Mouse (Mus musculus) liver, embryonic 13.5 days (tissue): ENCODE results near the gene Chn2. TPM values are rescaled to one million over a fixed set of nuclear protein-coding genes. Genes with fewer than 3 reads are reported as not detected.
A peak's percentile ranks its signal among the peaks of the same experiment; 100 is the strongest.

Source experiments
- ATAC-seq: fragments of 200-750 bp; cut with Nextera tagmentation; 2 replicates; pipeline ENCODE4 v1.8.0; 2017; ENCODE audit warnings: low read depth, mild to moderate bottlenecking, moderate number of reproducible peaks, moderate library complexity
- DNase-seq: peaks from one replicate; pipeline ENCODE4 v3.0.0; 2022
- H3K27ac ChIP-seq: fragments of 300-500 bp; sonication (generic); 2 replicates; pipeline ENCODE4 v1.5.1; 2015; ENCODE audit warnings: moderate library complexity, mild to moderate bottlenecking, inconsistent platforms
- H3K27me3 ChIP-seq: fragments of 300-500 bp; sonication (generic); 2 replicates; pipeline ENCODE4 v1.6.1; 2015; ENCODE audit warnings: mild to moderate bottlenecking, inconsistent platforms
- H3K36me3 ChIP-seq: fragments of 300-500 bp; sonication (generic); 2 replicates; pipeline ENCODE4 v1.6.1; 2015; ENCODE audit warnings: mild to moderate bottlenecking, inconsistent platforms
- H3K4me1 ChIP-seq: fragments of 300-500 bp; sonication (generic); replicated peaks from 2 replicates; pipeline ENCODE4 v1.6.1; 2015; ENCODE audit warnings: inconsistent platforms
- H3K4me2 ChIP-seq: fragments of 300-500 bp; sonication (generic); 2 replicates; pipeline ENCODE4 v1.6.1; 2015; ENCODE audit warnings: inconsistent platforms, mild to moderate bottlenecking, moderate library complexity
- H3K4me3 ChIP-seq: fragments of 300-500 bp; sonication (generic); replicated peaks from 2 replicates; pipeline ENCODE4 v1.5.1; 2015; ENCODE audit warnings: mild to moderate bottlenecking, inconsistent platforms
- H3K9ac ChIP-seq: fragments of 300-500 bp; sonication (generic); 2 replicates; pipeline ENCODE4 v1.6.1; 2015; ENCODE audit warnings: mild to moderate bottlenecking, inconsistent platforms
- H3K9me3 ChIP-seq: fragments of 300-500 bp; sonication (generic); replicated peaks from 2 replicates; pipeline ENCODE4 v1.6.1; 2016; ENCODE audit warnings: inconsistent platforms
- WGBS: fragments of 180-500 bp; shearing (Covaris S2); methylation state at CpG from one replicate; pipeline ENCODE4 v1.1.7; 2015; ENCODE audit not compliant: insufficient replicate concordance; 5-methylcytosine and 5-hydroxymethylcytosine counted together
- polyA plus RNA-seq: library from polyadenylated mRNA; unstranded; fragments of >200 nt; fragmentation: Nextera tagmentation; extraction: Ambion mirVana; gene quantifications from 2 replicates; pipeline ENCODE4 v1.2.1, GENCODE M21; 2015

Chn2 gene
- polyA plus RNA-seq, 1 experiment from 2014 or later, result 3.3 TPM

- H3K27me3 ChIP-seq, result no peaks in the 10 kb centered on the region
- no peak overlapping the region for H3K4me3 ChIP-seq
- 78% methylated on average over 9 of the region's 9 CpGs for WGBS
- ATAC-seq (no peak), DNase-seq (no peak)
- H3K27ac ChIP-seq, result no peak overlapping the region
- H3K36me3 ChIP-seq, result no peaks in the 10 kb centered on the region
- no peak overlapping the region for H3K9ac ChIP-seq
- H3K4me2 ChIP-seq, result no peak overlapping the region
- H3K9me3 ChIP-seq, result no peaks in the 10 kb centered on the region
- no peaks in the 10 kb centered on the region for H3K4me1 ChIP-seq
These were observed 98.8 kb downstream of the Chn2 start for GRCm38 (mm10) chr6:54138157-54138556.

- Histone ChIP-seq H3K4me2 (no peak overlapping the region), H3K4me1 (no peaks in the 10 kb centered on the region), H3K4me3 (no peak overlapping the region), H3K27ac (no peak overlapping the region), H3K9me3 (no peaks in the 10 kb centered on the region), H3K36me3 (no peaks in the 10 kb centered on the region), H3K9ac (no peak overlapping the region), H3K27me3 (no peaks in the 10 kb centered on the region)
- 73% methylated on average over 4 of the region's 4 CpGs for WGBS
- ATAC-seq (no peak), DNase-seq (no peak)
These were observed 101.1 kb downstream of the Chn2 start for GRCm38 (mm10) chr6:54140488-54140887.

- Histone ChIP-seq H3K9ac (no peak overlapping the region), H3K4me1 (no peaks in the 10 kb centered on the region), H3K9me3 (no peaks in the 10 kb centered on the region), H3K4me3 (no peak overlapping the region), H3K36me3 (no peaks in the 10 kb centered on the region), H3K27ac (no peak overlapping the region), H3K4me2 (no peak overlapping the region), H3K27me3 (no peaks in the 10 kb centered on the region)
- no peak for DNase-seq
- no peak for ATAC-seq
- WGBS, result 73% methylated on average over 3 of the region's 3 CpGs
These were observed 101.8 kb downstream of the Chn2 start for GRCm38 (mm10) chr6:54141165-54141564.

DNA sequence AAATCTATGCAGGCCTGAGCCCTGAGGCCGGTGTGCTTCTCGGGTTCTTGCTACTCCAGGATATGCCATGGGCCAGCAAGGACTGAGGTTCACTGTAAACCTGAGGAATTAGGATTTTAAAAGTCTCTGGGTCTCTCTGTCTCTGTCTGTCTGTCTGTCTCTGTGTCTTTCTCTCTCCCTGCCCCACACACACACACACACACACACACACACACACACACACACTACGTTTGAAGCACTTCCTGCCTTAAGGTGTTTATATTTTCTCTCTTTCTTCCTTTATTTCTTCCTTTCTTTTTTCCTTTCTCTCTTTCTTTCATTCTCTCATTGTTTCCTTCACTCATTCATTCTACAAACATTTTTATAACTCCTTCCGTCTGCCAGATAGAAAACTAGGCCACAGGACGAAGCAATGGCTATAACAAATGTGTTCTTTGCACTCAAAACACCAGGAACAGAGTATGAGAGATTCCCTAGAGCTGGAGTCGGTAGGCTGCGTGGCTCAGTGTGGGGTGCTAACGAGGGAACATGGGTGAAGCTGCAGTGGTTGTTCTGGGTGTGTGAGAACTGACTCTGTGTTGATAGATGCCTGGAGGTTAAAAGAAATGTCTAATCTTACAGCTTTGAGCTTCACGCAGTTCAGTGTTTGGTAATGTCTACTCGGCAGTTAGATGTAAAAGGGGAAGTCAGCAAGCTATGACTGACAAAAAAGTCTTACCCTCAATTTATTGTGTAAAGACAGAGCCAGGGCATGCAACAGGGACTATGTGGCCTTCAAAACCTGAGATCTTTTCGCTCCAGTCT lies 103.7 kb downstream of the Chn2 start:
- Histone ChIP-seq H3K36me3 (no peaks in the 10 kb centered on the region), H3K27ac (peak overlapping the region; percentile 56), H3K9ac (no peak overlapping the region), H3K9me3 (no peaks in the 10 kb centered on the region), H3K27me3 (no peaks in the 10 kb centered on the region), H3K4me3 (no peak overlapping the region), H3K4me2 (no peak overlapping the region), H3K4me1 (no peaks in the 10 kb centered on the region)
- no peak for ATAC-seq
- WGBS, result 41% methylated on average over 11 of the region's 11 CpGs
- DNase-seq, result no peak

DNA sequence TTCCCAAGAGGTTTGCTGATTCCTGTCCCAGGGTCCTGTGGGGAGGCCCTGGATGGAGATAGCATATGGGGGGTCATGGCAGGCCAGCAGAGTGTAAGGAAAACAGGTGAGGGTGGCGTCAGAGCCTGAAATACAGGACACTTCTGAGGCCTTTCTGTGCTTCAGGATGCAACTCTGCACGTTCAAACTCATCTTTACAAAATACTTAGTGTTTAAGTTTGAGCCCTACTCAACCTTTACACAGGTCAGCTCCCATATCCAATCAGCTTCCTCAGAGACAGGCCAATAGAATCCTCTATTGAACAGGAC lies 104.3 kb downstream of the Chn2 start:
- no peak for DNase-seq
- Histone ChIP-seq H3K9me3 (no peaks in the 10 kb centered on the region), H3K4me3 (no peak overlapping the region), H3K27ac (peak overlapping the region; percentile 56), H3K9ac (no peak overlapping the region), H3K36me3 (no peaks in the 10 kb centered on the region), H3K4me2 (no peak overlapping the region), H3K4me1 (no peaks in the 10 kb centered on the region), H3K27me3 (no peaks in the 10 kb centered on the region)
- WGBS, result 27% methylated on average over 2 of the region's 2 CpGs
- no peak for ATAC-seq

DNA sequence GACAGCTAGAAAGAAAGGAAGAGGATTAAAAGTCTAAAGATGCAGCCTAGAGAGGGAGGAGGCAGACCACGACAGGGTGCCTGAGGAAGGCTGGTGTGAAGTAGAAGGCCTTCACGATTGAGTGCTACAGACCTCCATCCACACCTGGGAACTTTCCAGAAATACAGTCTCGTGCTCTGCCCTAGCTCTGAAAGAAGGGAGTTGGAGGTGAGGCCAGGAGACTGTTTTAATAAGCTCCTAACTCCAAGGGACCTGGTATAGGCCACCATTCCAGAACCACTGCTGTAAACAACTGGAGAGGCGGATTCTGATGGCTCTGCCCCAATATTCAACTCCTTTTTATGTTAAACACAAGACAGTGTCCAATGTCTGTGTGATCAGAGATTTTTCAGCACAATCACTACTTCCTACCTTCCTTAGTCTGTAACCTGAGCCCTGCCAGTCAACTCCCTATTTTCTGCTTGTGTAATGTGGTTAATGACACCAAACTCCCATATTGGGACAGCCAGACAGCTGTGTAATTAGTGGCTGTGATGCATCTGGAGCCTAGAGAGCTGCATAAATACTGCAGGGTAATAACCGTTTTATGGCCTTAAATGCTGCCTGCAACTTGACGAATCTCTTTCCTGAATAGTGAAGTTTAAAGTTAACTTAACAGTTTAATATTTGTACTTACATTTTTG lies 109.6 kb downstream of the Chn2 start:
- no peak for DNase-seq
- no peak for ATAC-seq
- H3K9me3 ChIP-seq, result no peaks in the 10 kb centered on the region
- H3K36me3 ChIP-seq, result no peaks in the 10 kb centered on the region
- no peak overlapping the region for H3K4me2 ChIP-seq
- H3K4me1 ChIP-seq, result no peaks in the 10 kb centered on the region
- 52% methylated on average over 6 of the region's 6 CpGs for WGBS
- no peak overlapping the region for H3K4me3 ChIP-seq
- no peaks in the 10 kb centered on the region for H3K27me3 ChIP-seq
- no peak overlapping the region for H3K9ac ChIP-seq
- no peak overlapping the region for H3K27ac ChIP-seq

- 50% methylated on average over 5 of the region's 5 CpGs for WGBS
- ATAC-seq (no peak), DNase-seq (no peak)
- H3K4me3 ChIP-seq, result no peak overlapping the region
- no peak overlapping the region for H3K27ac ChIP-seq
- no peak overlapping the region for H3K9ac ChIP-seq
- H3K27me3 ChIP-seq, result no peaks in the 10 kb centered on the region
- H3K36me3 ChIP-seq, result no peaks in the 10 kb centered on the region
- H3K9me3 ChIP-seq, result no peaks in the 10 kb centered on the region
- no peaks in the 10 kb centered on the region for H3K4me1 ChIP-seq
- no peak overlapping the region for H3K4me2 ChIP-seq
These were observed 111.5 kb downstream of the Chn2 start for GRCm38 (mm10) chr6:54150821-54151220.

GRCm38 (mm10) chr6:54151443-54152241 lies 112.3 kb downstream of the Chn2 start:
- no peaks in the 10 kb centered on the region for H3K36me3 ChIP-seq
- H3K4me2 ChIP-seq, result no peak overlapping the region
- no peak overlapping the region for H3K27ac ChIP-seq
- H3K9me3 ChIP-seq, result no peaks in the 10 kb centered on the region
- DNase-seq (no peak), ATAC-seq (no peak)
- no peaks in the 10 kb centered on the region for H3K27me3 ChIP-seq
- H3K9ac ChIP-seq, result no peak overlapping the region
- no peaks in the 10 kb centered on the region for H3K4me1 ChIP-seq
- H3K4me3 ChIP-seq, result no peak overlapping the region
- WGBS, result 51% methylated on average over 7 of the region's 7 CpGs

GRCm38 (mm10) chr6:54157097-54157496 lies 117.7 kb downstream of the Chn2 start:
- Histone ChIP-seq H3K9ac (no peak overlapping the region), H3K27me3 (no peaks in the 10 kb centered on the region), H3K27ac (no peak overlapping the region), H3K4me2 (no peak overlapping the region), H3K36me3 (no peaks in the 10 kb centered on the region), H3K4me3 (no peak overlapping the region), H3K4me1 (peaks cover 16% of the 10 kb centered on the region), H3K9me3 (no peaks in the 10 kb centered on the region)
- WGBS, result 65% methylated on average over 2 of the region's 2 CpGs
- no peak for ATAC-seq
- DNase-seq, result no peak

DNA sequence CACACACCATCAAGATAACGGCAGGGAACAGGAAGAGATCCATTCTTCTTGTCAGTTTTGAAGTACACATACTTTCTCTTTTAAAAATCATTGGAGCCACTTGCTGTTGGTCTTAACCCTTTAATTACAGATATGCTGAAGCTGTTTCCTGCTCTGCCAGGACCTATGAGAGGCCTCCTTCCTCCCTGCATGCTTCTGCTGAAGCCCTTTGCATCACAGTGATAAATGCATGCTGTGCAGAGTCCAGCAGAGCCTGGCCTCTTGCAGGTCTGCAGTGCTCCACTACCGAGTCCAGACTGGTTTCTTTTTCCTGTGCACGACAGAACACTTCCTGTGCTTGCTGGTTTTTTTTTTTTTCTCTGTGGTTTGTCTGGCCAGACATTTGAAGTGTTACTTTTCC lies 119.0 kb downstream of the Chn2 start:
- DNase-seq, result no peak

DNA sequence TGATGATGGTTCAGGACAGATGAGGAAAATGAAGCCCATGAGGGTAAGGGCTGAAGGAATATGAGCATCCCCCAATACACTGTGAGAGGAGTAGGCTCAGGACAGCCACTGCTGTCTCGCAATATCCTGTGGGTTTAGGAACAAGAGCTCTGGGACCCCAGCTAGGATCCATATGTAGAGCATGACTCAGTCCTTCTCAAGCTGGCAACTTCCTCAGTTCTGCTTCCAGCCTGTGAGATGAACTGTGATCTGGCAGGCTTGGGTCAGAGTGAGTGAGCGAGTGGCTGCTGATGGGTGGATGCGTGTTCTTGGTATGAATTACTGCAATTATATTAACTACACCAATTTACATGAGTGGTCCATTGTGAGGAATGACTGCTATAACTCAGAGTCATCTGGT lies 121.3 kb downstream of the Chn2 start:
- ATAC-seq, result no peak

More for the DNA sequence above, 119.0 kb downstream of the Chn2 start:
- Histone ChIP-seq H3K4me3 (no peak overlapping the region), H3K9me3 (no peaks in the 10 kb centered on the region), H3K4me1 (peaks cover 28% of the 10 kb centered on the region), H3K27me3 (no peaks in the 10 kb centered on the region), H3K36me3 (no peaks in the 10 kb centered on the region), H3K4me2 (no peak overlapping the region), H3K27ac (no peak overlapping the region), H3K9ac (no peak overlapping the region)
- WGBS, result 2% methylated on average over 3 of the region's 3 CpGs
- ATAC-seq, result no peak

More for the DNA sequence above, 121.3 kb downstream of the Chn2 start:
- 53% methylated on average over 3 of the region's 3 CpGs for WGBS
- no peaks in the 10 kb centered on the region for H3K27me3 ChIP-seq
- no peak overlapping the region for H3K4me3 ChIP-seq
- H3K9me3 ChIP-seq, result no peaks in the 10 kb centered on the region
- DNase-seq, result no peak
- peaks cover 39% of the 10 kb centered on the region for H3K4me1 ChIP-seq
- no peak overlapping the region for H3K4me2 ChIP-seq
- no peak overlapping the region for H3K9ac ChIP-seq
- H3K27ac ChIP-seq, result no peak overlapping the region
- no peaks in the 10 kb centered on the region for H3K36me3 ChIP-seq
